Mouse (Mus musculus) stomach, postnatal 0 days (tissue): ENCODE data around the gene Wnt2b.

Source experiments
- CTCF ChIP-seq: IDR thresholded peaks from 2 replicates; pipeline ENCODE4 v1.5.1; 2016; ENCODE audit warnings: antibody characterized with exemption, low read depth, mild to moderate bottlenecking, moderate library complexity
- EP300 ChIP-seq: optimal IDR thresholded peaks from 2 replicates; pipeline ENCODE3; 2016; ENCODE audit warnings: antibody characterized with exemption

DNA sequence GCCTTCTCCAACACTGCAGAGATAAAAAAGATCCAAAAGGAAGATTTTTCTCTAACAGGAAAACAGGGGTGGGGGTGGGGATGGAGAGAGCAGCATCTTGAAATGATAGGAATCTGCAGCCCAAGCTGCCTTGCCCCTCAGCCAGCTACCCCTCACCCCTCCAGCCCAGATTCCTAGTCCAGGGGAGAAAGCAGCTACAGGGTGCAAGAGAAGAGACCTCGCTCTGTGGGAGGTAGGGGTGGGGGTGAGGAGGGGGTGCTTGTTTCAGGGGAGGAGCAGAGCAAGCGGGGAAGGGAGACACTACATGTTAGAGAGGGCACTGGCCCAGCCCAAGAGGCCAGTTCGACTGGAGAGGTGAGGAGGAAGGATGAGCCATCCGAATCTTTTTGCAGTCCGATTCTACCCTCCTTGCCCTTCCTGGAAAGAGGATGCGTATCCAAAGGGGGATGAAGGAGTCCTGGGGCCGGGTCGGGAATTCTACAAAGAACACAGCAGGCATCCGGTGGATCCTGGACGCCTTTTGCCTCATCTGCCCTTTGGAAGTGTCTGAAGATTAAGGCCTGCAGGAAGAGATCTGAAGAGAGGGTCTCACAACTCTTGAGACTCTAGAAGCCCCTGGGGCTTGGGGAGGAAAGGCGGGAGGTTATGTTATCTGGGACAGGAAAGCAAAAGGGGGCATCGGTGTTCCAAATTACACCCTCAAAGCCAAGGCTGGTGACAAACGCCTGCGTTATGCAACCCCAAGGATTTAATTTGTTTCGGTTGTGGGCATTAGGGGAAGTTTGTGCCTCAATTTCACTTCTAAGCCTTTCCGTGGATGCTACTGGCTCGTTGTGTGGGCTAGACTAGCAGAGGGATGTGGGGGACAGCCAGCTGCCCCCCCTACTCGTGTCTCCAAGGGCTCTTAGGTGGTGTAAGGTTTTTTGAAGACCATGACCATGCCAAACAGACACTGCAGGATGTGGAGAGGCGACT is 1.4 kb downstream of the Wnt2b start:
- TF ChIP-seq CTCF: no peak
- TF ChIP-seq EP300: no peak
